Mouse (Mus musculus) CD8-positive naive resting alpha-beta T cell, adult 2 months (primary cell): ENCODE results near the gene Ccdc88c.
"Not testable (repeated sequence)": the region's sequence is repeated elsewhere in the genome, so short reads cannot be mapped to it uniquely, and the experiment has no call there.

Experiments
- DNase-seq, 2 experiments: peaks; one replicate each; pipeline ENCODE4 v3.0.0; 2022; ENCODE audit warnings: low read depth in 2 of 2, low spot score in 2 of 2

The Ccdc88c gene

DNA sequence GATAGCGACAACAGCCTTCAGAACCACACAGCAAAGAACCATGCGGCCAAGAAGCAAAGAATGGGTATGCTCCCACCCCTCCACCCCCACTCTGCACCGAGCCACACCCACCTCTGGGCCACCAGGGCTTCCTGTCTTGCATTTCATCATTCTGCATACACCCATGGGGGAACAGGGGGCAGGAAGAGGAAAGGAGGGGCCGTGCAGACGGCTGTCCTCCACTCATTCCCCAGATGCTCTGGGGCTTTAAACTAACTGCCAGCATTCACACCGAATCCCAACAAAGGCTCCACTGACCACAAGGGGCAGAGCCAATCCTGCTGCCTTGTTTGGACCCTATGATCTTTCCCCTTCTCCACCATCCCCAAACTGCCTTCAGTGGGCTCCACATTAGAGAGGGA, 10.9 kb downstream of the Ccdc88c start:
- DNase-seq, result peak; percentile 52 to 71

DNA sequence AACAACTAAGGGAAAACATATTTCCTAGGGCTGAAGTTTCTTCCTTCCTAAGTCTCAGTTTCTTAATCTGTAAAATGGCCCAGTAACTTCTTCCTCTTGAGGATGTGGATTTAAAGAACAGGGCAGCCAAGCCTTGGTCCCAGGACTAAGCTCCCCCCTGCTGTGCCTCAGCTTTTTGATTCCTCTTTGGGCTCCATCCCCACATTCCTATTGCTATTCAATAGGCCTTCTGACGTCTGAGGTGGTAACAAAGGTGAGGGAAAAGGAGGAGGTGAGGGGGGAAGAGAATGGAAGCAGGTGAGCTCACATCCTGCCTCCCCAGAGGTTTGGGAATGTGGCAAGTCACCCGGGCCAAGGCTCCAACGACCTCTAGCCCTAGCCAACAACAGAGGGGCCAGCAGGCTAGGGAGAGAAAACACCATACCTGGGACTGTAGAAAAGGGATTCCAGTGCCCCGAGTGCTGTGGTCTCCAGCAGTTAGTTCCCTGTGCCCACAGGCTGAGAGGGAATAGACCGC, 12.4 kb downstream of the Ccdc88c start:
- DNase-seq, result no peak

GRCm38 (mm10) chr12:101015926-101016325, 12.9 kb downstream of the Ccdc88c start:
- DNase-seq, result peak; percentile 56 to 70

DNA sequence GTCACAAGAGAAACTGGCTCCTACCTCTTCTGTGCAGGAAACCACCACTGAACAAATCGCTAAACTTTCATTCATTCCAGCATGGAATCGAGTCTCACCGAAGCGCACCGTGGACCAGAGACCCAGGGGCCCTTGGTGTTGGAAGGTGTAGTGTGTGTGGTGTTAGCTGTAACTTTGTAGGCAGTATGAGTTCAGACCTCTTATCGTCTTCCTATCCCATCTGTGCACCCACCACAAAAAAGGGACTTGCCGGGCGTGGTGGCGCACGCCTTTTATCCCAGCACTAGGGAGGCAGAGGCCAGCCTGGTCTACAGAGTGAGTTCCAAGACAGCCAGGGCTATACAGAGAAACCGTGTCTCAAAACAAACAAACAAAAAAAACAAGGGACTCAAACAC, 13.7 kb downstream of the Ccdc88c start:
- DNase-seq, result no peak

DNA sequence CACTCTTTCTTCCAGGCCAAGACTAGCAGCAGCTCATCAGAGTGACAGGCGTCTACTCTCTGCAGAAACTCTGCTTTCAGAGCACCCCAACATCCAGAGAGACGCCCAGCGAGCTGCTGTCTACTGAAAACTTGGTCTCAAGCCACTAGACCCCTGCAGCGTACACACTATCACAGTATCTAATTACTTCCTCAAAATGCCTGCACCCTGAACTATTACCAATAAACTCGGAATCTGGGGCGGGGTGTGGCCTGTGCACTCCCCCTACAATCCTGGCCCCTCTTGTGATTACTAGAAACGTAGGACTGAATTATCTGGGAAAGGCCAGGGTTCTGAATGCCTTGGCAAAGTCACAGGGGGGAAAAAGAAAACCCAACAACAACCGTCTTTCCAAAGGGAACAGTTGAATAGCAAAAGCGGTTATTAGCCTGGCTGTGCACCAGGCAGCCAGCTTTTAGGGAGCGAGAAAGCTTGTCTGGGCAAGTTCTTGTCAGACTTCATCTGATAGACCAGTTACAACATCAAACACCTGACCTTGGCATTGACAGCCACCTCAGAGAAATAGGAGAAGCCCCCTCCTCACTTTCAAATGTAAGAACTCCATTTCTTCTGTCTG, 14.2 kb downstream of the Ccdc88c start:
- no peak for DNase-seq

DNA sequence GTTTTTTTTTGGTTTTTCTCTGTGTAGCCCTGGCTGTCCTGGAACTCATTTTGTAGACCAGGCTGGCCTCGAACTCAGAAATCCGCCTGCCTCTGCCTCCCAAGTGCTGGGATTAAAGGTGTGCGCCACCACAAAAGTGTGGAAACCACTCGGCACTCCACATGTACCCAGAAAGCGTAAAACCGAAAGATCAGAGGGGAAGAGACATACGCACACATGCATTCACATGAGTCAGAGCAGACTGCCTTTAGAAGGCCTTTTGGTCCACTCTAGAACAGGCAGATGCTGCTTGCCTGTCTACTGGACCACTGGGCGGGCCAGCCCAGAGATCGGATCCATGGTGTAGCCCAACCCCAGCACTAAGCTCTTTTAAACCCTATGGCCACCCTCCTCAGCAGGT, 15.2 kb downstream of the Ccdc88c start:
- DNase-seq, result not testable (repeated sequence)

GRCm38 (mm10) chr12:101013078-101013665, 15.7 kb downstream of the Ccdc88c start:
- DNase-seq, result no peak

DNA sequence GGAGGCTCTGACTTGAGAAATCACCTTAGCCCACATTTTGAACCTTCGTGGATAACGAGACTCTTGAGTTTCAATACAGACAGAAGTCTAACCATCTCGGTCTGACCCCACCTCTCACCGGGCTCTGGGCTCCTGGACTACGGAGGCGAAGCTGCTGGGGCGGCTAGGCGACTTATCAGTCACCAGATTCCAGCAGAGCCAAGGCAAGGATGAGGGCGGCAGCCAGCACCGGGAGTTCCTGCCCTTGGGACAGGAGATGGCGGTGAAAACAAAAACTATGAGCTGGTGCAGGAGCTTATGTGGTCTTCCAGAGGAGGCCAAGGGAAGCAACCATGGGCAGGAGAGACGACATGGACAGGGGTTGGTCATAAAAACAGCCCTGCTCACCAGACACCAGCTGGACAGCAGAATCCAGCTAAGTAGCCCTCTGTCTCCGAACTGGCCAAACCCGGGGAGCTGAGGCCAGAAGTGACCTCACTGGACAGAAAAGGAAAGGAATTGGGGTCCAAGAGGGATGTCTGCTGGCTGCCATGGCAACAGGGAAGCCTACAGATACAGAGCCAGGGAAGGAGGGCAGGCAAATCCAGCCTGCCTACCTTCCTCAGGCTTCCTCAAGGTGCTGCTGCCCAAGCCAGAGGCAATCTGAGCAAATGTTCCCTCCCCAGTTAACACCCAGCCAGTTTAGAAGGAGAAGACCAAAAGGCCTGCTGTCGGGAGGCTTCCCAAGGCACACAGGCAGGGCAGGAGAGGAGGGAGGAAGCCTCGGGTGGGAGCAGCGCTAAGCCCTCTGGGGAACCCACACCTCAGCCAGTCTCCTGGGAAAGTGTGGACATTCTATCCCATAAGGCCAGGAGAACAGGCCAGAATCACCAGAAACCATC, 16.4 kb downstream of the Ccdc88c start:
- DNase-seq, result no peak

DNA sequence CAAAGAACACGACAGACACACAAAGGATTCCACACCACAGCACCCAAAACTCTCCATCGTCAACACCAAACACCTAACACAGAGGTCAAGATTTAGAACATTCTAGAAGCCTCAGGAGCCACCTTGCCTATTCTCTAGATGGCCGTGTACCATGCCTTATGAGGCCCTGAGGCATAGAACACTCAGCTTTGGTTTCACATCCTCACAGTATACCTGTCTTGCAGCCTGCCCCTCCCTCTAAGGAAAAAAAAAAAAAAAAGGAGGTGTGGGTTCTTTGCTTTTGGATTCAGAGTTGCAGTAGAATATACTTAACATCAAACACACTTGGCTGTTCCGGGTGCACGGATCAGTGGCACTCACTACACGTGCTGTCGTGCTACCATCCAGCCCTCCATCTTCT, 17.8 kb downstream of the Ccdc88c start:
- no peak for DNase-seq

- no peak for DNase-seq
Observed at GRCm38 (mm10) chr12:101010148-101010920, 18.5 kb downstream of the Ccdc88c start.

DNA sequence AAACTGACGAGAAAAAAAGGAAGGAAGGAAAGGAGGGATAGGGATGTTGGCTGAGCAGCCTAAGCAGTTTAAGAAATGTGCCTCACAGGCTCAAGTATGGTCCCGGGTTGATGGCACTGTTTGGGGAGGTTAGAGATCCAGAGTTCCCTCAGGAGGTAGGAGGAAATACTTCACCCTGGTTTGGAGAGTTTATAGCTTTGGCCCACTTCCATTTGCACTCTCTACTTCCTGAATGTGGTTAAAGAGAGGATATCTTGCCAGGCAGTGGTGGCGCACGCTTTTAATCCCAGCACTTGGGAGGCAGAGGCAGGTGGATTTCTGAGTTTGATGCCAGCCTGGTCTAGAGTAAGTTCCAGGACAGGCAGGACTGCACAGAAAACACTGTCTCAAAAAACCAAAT, 19.6 kb downstream of the Ccdc88c start:
- DNase-seq, result no peak

GRCm38 (mm10) chr12:101008648-101009047, 20.2 kb downstream of the Ccdc88c start:
- DNase-seq, result no peak

DNA sequence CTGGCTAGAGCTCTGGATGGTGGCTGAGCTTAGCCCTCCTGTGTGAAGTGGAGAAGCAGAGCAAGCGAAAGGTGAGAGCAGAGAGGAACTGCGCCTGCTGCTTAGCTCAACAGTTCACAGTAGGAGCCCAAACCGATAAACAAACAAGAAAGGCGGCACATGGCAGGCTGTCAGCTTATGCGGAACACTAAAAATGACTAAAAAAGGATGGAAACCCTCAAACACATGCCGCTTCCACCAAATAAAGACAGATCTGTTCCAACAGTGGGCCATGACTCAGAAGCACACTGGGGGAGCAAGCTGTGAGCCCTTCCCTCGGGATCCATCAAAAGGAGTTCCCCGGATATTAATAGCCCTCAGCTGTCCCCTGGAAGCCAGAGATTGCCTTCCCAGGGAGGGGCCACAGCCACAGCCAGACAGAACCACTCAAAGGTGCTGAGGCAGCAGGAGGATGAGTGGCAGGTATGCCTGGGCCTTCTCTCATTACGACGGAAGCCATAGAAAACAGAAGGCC, 20.8 kb downstream of the Ccdc88c start:
- peak in 1 of 2 experiments; percentile 18 for DNase-seq

DNA sequence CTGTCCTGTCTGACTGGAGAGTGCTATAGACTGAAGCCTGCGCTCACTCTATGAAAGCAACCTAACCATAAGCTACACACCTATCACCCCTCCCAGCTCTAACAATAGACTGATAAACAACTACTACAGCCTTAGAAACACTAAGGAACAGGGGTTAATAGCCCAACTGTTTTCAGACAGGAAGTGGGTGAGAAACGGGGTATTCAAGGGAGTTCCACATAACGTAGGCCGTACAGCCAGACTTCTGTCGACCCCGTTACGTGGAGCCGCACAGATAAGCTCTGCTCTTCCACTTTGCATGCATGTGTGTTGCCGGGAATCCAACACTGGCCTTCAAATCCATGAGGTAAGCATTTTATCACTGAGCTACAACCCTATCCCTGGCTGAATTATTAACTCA, 21.4 kb downstream of the Ccdc88c start:
- no peak for DNase-seq

GRCm38 (mm10) chr12:101005665-101006420, 23.0 kb downstream of the Ccdc88c start:
- no peak for DNase-seq

DNA sequence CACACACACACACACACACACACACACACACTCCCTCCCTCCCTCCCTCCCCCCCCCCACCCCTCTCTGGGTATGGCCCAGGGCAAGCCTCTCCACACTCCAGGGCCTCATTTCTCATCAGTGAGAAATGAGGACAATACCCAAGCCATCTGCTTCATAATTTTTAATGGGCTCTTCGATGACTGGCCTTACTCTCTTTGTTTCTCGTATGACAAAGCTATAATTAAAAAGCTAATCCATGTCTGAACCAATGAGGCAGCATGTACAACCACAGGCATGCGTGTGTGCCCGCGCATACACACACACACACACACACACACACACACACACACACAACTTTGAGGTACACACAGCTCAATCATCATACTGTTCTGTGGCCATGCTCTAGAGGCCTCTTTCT, 23.9 kb downstream of the Ccdc88c start:
- DNase-seq, result no peak

DNA sequence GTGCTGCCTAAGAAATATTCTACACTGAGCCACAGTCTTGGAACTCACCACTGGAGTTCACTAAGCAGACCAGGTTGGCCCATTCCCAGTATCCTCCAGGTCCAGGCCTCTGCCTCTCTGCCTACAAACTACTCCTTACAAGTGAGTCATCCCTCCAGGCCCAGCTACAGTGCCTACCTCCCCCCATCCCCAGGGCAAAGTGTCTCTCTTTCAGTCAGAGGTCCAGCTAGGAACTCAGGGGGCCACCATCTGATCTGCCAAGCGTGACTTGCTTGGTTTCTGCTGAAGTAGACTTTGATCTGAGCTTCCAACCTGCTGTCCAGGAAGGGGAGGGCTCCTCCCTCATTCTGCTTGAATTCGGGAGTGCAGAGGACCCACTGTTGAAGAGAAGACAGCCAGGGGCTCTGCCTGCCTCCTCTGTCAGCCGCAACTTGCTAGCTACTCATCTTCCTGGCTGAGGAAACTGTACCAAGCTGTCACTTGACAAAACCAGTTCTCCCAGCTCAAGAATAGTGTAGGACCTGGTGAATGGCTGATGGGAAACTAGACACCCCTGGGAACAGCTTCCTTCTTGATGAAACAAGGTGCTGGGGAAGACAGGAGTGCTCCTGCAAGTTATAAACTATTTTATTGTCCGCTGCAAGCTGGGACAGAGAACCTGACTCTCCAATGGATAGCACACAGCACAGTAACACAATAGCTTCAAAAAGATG, 25.9 kb downstream of the Ccdc88c start:
- DNase-seq, result no peak

DNA sequence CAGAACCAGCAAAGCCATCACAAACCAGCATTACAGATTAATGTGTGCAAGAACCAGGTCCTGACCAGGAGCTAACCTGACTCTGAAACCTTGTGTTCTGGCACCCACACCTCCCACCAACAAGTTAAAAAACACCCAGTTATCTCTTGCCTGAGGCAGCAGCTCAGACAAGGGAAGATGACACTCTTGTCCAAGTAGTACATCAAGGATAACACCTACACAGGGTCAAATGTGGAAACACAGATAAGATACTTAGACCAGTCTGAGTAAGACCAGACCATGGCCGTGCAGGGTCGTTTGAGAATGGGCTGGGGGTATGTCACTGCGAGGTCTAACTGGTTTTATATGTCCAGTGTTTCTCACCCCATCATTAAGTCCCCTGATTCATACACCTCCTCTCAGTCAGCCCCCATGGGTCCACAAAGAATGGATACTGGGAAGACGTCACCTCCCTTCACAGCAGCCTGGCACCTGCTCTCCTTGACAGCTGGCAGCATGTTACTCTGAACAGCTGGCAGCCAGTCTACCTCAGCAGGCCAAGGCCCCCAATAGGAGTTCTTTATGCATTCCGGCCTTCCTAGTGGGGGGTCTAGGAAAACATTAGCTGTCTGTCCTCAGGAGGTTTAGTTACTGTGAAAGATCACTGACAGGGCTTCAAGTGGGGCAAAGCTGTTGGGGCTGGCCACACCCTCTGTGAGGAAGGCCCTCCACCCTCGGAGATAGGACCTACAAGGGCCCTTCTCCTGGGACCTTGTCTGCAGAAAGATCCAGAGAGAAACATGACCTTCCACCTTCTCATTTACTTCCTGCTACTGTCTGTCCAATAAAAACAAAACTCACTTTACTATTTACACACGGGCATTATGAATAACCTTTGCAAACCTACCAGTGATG, 29.5 kb downstream of the Ccdc88c start:
- no peak for DNase-seq

DNA sequence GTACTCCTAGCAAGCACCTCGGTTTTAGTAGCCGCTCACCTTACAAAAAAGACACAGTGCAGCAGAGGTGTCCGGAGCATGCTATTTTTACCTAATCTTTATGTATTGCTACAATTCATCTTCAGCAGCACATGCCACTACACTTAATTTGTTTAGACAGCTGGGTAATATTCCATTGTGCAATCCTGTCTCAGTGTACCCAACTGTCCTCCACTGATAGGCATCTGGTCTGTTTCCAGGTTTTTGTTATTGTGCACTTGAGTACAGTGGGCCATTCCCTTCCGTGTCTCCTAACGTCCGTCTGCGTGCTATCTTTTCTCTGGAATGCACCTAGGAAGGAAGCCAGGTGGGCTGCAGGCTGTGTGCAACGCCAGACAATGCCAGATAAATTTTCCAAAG, 30.3 kb downstream of the Ccdc88c start:
- DNase-seq, result no peak
